Mouse (Mus musculus) cerebellum, adult 2 months (tissue): Measurements from ENCODE around the gene Olfr374.

ENCODE experiments used
- CTCF ChIP-seq: fragments of 200-500 bp; IDR thresholded peaks from 2 replicates; pipeline ENCODE4 v1.5.1; 2011; ENCODE audit warnings: low read depth, mild to moderate bottlenecking, control low read depth, low read length, moderate library complexity, borderline replicate concordance; ENCODE audit not compliant: insufficient read depth
- POLR2A ChIP-seq: fragments of 200-500 bp; IDR thresholded peaks from 2 replicates; pipeline ENCODE4 v1.6.1; 2011; ENCODE audit warnings: low read length, control low read depth, borderline replicate concordance; ENCODE audit not compliant: insufficient read depth

DNA sequence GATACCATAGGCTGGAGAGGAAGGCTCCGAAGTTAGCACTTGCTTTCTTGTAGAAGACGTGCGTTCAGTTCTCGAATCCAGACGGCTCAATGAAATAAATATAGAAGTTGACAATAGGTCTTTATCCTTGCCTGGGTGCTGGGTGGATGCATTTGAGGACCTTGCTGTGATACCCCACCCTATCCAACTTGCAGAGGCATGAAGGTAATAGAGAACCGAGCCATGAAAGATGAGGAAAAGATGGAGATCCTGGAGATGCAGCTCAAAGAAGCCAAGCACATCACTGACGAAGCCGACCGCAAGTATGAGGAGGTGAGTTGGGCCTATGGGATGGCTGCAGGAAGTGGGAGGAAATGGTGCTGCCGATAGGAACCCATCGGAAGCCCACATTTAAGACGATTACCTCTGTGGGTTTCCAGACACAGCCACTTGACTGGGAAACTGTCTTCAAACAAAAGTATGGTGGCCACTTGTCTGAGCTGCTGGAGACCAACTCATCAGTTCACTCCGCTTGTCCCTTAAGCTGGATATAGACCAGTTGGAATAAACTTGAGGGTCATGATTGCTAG, 36.5 kb downstream of the Olfr374 start:
- no peak for TF ChIP-seq CTCF
- no peak for TF ChIP-seq POLR2A
